Mouse (Mus musculus) olfactory bulb, adult 2 months (tissue): ENCODE results near the gene Olfml2a.

Experiments used
- CTCF ChIP-seq: fragments of 200-500 bp; IDR thresholded peaks from 2 replicates; pipeline ENCODE4 v1.5.1; 2012; ENCODE audit warnings: low read depth, mild to moderate bottlenecking, low read length, moderate library complexity; ENCODE audit not compliant: insufficient read depth
- POLR2A ChIP-seq: fragments of 200-500 bp; IDR thresholded peaks from 2 replicates; pipeline ENCODE4 v1.6.1; 2012; ENCODE audit warnings: mild to moderate bottlenecking, low read depth, low read length, moderate library complexity; ENCODE audit not compliant: insufficient read depth

DNA sequence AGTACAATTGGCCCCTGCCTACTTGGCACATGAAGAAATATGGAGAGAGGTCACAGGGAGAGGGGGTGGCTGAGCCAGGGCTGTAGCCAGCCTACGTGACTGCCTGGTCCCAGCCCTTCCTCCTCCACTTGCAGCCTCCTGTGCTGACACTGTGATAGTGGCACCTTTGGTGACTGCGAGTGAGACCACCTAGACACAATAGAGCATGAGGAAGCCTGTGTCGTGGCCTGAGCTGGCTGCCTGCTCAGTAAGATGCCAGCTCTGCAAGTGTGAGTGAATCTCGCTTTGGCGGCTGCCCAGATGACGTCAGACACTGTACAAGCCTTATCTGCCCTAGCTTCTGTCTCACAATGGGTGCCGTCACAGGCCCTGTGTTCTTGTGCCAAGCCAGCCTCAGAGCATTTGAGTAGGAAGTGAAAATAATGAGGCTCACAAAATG lies 18.5 kb downstream of the Olfml2a start:
- TF ChIP-seq CTCF (no peak), POLR2A (no peak)
